Mouse (Mus musculus) thymus, postnatal 0 days (tissue): Measurements from ENCODE around the gene Hoxd1. TPM values are rescaled to one million over a fixed set of nuclear protein-coding genes. Genes with fewer than 3 reads are reported as not detected.

ENCODE experiments used
- DNase-seq: peaks from one replicate; pipeline ENCODE4 v3.0.0-alpha.2; 2015; ENCODE audit warnings: low spot score
- polyA plus RNA-seq: library from polyadenylated mRNA; unstranded; fragments of >200 nt; fragmentation: Nextera tagmentation; extraction: Ambion mirVana; gene quantifications from 2 replicates; pipeline ENCODE4 v1.2.1, GENCODE M21; 2015

The Hoxd1 gene
- polyA plus RNA-seq, 1 experiment from 2014 or later = not detected

- no peak for DNase-seq
These were observed 30.1 kb upstream of the Hoxd1 start for GRCm38 (mm10) chr2:74732513-74733316.

DNA sequence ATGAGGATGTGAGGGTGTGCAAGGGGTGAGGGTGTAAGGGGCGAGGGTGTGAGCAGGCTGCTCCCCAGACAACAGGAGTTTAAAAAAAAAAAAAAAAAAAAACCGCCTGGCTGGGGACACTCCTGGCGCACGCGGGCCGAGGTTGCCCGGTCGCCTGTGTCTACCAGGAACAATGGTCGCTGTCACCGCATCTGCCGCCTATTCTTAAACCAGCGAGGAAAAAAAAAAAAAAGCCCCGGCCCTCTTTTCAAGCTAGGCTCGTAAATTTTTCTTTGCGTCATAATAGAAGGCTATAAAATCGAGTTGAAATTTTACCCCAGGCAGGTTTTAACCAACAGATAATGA, 29.5 kb upstream of the Hoxd1 start:
- DNase-seq = no peak

DNA sequence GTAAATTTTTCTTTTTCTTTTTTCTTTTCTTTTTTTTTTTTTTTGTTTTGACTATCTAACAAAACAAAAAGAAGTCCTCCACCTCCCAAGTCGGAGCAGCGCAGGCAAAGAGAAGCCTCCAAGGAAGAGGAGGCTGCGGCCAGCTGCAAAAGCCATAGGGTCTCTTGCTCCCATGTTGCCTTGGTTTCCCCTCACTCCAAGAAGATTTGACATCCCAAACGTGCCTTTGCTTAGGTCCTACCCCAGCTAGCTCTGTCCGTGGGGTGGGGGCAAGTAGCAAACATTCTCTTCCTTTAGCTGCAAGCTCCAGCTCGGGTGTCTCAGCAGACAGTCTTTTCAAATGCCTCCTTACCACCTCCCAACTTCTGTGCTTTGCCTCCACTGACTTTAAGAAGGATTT, 29.0 kb upstream of the Hoxd1 start:
- DNase-seq = no peak

DNA sequence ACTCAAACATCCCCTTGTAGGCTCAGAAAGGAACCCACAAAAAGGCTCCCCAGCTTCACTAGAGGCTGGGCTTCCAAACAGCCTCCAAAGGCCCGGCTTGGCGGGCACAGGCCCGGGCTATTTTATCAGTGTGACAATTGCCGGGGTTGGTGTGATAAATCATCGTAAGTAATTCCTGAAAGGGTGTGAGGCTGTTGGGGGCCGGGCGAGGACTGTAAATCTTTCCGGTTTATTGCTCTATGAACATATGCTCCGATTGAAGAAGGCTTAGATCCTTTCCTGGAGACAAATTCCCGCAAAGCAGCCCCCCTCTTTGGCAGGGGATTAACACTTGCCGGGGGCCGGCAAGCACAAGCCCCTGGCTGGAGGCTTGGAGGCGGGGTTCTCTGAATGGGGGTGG, 28.3 kb upstream of the Hoxd1 start:
- DNase-seq = no peak

- no peak for DNase-seq
These were observed 27.6 kb upstream of the Hoxd1 start for GRCm38 (mm10) chr2:74734996-74735811.

- DNase-seq = no peak
These were observed 26.7 kb upstream of the Hoxd1 start for GRCm38 (mm10) chr2:74735851-74736687.

DNA sequence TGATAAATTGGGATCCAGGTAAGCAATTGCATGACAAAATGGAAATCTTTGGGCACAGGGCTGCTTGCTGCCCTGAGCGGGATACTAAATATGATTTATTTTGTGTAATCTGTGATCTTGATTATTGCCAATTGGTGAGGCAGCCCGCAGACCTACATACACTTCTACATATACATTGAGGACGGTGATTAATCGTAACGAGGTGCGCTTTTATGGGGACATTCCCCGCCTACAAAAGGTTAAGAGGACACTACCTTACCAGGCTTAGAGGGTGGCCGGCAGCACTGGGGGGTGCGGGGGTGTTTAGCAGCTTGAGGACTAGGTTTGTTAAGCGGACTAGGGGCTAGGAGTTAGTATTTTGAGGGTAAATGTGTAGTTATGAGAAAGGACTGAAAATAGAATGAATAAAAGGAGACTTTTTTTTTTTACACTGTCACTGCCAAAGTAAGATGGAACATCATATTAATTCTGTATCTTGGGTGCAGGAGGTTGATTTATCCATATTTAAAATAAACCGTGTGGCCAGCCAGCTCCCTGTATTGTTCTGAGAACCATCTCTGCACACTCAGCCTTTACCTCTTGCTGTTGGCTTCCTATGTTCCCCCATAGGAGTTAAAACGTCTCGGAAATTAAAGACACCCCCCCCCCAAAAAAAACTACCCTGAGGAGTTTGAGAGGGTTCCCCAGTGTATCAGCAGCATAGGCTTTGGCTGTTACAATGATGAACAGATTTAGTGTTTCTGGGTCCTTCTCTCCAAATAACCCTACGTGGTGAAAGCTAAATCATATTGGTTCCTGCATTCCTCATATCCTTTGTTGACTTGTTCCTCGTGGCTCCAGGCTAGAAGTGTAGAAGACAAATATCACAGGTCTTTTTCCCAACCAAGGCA, 25.8 kb upstream of the Hoxd1 start:
- no peak for DNase-seq

DNA sequence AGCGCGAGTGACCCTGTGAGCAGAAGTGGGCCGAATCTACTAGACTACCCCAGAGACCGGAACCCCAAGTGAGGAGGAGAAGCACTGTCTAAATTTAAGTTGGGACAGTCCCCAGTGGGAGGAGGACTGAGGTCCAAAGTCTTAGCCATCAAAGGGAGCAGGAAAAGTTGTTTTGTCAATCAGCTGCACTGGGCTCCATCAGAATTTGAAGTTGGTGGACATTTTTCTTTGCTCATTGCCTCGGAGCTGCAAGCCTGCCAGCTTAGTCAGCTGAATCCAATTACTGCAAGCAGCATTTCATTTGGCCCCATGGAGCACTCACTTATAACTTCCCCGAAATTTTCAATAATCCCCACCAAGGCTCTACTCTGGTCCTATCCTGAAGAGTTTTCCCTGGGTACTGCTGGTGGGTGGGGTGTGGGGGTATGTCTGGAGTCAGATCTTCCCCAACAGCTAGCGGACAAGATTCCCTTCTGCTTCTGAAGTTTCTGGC, 25.2 kb upstream of the Hoxd1 start:
- DNase-seq = no peak

DNA sequence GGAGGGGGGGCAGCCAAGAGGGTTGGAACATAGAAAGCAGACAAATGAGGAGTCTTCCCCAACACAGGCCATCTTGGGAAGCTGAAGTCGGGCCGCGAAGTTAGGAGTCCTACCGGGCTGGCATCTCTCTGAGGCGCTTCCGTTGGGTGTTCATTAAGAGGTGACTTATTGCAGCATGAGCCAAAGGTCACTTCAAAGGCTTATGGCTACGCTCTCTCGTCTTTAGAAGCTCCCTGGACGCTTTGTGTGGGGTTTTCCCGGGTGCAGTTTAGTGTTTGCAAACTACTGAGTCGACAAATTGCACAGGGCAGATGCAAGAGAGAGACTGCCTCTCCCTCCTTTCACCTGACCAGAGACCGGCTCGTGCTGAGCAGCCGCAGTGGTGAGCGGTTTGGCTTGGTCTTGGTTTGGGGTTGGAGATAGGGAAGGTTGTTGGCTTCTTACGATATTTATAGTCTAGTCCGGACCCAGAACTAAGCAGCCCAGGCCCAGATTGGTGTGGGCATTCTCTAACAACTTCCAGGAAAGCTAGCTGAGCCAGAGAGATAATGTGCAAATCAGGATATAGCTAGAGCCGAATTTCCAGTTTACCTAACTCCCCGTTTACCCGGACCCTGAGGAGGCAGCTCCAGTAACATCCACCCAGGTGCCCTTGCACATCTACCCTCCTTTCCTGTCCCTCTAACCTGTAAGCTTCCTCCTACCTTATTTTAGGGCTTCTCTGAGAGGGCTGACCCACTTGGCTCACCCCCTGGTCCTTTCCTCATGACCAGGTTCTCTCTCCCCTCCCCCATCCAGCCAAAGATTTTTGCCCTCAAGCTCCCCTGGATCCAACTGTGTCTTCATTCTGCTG, 23.9 kb upstream of the Hoxd1 start:
- DNase-seq = no peak

DNA sequence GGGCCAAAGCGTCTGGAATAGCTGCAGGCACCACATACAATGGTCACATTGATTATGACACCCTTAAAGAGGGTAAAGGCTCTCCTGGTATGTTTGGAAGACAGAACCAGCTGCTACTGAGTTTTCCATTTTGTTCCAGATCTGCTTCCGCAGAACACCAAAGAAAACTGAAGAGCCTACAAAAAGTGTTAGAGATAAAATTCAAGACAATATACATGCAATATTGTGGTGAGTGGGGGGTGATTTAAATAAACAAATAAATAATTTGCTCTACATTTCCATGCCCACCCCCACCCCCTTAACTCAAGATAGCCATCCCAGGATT, 23.3 kb upstream of the Hoxd1 start:
- DNase-seq = no peak

- DNase-seq = no peak
These were observed 22.9 kb upstream of the Hoxd1 start for GRCm38 (mm10) chr2:74739869-74740268.

- DNase-seq = no peak
These were observed 22.3 kb upstream of the Hoxd1 start for GRCm38 (mm10) chr2:74740311-74741091.

GRCm38 (mm10) chr2:74741252-74741978, 21.4 kb upstream of the Hoxd1 start:
- DNase-seq = no peak

GRCm38 (mm10) chr2:74741979-74742277, 20.9 kb upstream of the Hoxd1 start:
- no peak for DNase-seq

DNA sequence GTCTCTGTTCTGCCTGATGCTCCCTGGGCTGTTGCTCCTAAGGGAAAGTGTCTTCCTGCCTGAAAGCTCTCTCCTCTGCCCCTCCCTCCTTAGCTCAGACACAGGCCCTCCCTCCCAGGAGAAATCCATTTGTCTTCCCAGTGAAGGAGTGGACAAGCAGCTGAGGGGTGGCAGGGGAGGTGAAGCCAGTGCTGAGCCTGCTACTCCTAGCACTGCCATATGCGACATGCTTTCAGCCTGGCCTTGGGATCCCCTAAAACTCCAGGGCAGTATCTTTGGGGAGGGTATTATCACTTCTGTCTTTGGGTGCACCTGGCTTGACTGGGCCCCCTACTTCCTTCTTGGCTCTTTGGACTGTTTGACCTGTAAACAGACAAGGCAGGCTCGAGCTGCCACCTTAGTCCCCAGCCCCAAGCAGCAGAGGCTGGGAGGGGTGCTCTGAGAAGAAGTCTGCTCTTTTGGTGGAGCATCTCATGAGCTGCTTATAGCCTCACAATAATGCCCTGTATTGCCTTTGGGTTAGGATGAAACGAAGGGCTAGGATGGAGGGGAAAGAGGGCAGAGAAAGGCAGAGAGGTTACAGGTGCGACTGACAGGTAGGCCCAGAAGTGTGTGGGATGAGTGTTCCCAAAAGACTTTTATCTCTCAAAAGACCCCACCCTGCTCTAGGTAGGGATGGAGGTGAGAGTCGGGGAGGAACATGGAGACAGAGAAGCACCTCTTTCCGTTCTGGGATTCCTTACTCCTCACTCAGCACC, 17.1 kb upstream of the Hoxd1 start:
- DNase-seq = no peak

DNA sequence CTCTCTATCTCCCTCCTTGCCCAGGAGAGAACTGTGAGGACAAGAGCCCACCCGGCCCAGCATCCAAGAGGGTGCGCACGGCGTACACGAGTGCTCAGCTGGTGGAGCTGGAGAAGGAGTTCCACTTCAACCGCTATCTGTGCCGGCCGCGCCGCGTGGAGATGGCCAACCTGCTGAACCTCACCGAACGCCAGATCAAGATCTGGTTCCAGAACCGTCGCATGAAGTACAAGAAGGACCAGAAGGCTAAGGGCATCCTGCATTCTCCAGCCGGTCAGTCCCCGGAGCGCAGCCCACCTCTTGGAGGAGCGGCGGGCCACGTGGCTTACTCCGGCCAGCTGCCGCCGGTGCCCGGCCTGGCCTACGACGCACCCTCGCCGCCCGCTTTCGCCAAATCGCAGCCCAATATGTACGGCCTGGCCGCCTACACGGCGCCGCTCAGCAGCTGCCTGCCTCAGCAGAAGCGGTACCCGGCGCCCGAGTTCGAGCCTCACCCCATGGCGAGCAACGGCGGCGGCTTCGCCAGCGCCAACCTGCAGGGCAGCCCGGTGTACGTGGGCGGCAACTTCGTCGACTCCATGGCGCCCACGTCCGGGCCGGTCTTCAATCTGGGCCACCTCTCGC, 16.4 kb upstream of the Hoxd1 start:
- DNase-seq = no peak

- no peak for DNase-seq
These were observed 15.8 kb upstream of the Hoxd1 start for GRCm38 (mm10) chr2:74747006-74747405.
